Mouse (Mus musculus) frontal cortex, postnatal 10 days (tissue): ENCODE data around the gene Usp53.

Source experiments
- DNase-seq, 2 experiments: peaks; one replicate each; pipeline ENCODE4 v3.0.0; 2022; ENCODE audit warnings: low spot score in 2 of 2, mixed read lengths in 1 of 2

Usp53 gene

DNA sequence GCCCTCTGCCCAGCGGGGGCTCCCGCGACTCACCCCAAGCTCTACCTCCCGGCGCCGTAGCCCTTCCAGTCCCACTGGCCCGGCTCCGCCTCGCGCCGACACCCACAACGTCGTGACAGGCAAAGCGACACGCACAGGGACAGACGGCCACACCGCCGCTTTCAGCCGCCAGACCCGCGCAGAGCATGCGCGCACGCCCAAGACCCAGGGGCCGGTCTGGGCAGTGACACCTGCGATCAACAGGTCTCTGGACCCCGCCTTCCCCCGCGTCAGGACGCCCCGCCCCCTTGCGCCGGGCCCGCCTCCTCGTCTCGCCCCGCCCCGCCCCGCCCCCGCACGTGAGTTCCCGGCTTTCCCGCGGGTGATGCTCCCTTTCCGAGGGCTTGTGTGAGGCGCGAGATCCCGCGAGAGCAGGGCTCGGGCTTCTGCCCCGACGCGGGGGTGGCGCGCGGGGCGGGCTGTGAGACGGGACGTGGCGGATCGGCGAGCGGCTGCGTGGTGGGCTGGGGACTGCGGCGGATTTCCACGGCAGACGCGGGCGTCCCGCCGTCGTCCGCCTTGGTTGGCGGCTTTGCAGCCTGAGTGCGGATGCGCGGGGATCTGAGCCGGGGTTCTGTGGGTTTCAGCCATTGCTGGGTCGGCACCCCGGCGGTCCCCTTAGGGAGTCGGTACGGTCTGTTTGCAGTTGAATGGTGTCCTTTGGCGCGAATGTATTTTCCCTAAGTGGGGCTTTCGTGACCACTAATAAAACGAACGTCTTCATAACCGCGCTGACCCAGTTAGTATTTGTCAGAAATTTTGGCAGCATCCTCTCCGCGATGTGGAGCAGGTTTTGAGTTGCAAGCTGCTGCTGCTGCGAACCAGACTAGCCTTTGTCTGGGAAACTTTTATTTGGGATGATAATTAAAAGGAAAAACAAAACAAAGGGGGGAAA is at the start of gene Usp53:
TSS of gene Usp53 (minus strand) at position 262 of the 934 bp plus-strand sequence.
- peak; percentile 93 to 95 for DNase-seq

DNA sequence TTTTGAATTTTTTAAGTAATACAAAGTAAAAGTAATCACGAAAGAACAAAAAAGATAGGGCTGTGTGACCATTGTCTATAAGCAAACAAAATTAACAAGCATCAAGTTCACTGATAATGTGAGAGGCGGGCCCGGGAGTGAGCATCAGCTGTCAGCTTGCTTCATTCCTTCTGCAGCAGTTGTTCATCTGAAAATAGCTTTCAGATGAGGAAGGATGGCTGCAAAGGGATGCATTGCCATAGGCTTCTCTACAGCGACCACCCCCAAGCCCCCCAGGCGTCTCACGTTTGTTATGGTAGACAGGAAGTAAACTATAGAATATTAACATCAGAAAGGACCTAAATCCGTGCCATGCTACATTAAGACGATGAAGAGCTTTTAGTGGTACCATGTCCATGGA is 49.5 kb upstream of the Usp53 start:
- DNase-seq = no peak

DNA sequence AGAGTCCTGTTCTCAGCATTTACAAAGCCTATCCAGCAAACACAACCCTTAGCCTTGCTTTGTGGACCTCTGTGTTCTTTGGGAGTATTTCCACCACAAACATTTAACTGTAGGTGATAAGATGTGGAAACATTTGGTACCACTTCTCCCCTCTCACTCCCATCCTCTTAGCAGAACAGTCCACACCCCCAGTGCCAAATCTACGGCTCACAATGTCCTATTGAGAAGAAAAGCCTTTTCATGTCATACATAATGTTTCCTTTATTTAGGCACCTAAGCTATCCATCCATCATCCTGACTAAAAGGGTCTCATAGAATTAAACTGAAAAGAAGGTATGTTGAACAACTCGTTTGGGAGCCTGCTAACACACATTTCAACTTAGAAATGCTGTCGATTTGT is 41.3 kb upstream of the Usp53 start:
- no peak for DNase-seq

DNA sequence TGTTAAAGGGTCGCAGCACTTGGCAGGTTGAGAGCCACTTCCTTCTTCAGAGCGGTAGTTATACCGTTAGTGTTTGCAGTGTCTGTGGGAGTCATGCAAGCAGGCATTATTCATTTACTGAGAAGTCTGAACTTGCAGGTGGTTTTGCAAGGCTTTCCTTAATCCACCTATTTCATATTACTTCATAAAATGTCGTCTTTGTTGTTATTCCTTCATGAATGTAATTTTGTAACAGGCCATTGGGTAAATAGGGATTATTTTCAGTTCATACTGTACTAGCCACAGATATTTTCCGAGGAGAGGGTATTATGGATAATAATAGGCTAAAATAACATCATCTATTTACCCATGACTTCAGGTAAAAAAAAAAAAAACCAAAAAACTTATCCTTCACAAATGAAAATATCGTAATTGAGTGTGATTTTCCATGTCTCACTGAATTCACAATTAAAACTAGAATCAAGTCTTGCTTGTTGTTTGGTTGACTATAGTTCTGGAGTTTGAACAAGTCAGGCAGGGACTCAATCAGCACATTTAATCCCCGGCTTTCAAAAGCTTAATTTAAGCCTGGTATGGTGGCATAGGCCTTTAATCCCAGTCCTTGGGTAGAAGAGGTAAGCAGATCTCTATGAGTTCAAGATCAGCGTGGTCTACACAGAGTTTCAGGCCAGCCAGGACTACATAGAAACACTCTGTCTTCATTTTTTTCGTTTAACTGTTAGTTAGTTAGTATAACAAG is 40.4 kb upstream of the Usp53 start:
- DNase-seq = no peak

DNA sequence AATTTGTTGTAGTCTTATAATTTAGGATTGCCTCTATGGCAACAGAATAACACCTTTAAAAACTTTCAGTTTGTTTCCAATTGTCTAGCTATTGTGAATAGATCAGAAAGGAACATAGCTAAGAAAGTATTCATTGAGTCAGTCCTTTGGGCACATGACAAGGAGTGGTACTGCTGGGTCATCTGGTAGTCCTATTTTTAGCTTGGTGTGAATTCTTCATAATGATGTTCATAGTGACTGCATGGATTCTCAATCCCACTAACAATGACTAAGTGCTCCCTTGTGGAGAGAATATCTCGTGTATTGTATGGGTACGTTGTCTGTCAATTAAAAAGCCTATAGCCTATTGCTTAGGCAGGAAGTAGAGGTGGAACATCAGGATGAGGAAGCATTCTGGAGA is 34.5 kb upstream of the Usp53 start:
- no peak for DNase-seq

DNA sequence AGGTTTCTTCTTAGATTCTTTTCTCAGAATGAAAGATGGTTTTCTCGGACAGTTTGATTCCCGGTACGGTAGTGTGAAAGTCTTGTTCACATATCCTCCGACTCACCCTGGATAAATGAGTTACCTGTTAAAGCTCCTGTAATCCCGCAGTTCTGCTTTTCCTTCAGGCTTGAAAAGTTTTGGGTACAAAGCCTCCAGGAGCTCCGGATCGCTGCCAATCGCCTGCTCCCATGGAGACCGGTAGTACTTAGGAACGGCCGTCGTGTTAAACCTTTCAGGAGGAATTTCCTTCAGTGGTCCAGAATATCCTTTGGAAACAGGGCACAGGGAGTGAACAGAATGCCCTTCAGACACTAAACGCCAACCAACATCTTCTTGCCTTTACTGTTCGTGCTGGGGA is 29.2 kb upstream of the Usp53 start:
- no peak for DNase-seq

DNA sequence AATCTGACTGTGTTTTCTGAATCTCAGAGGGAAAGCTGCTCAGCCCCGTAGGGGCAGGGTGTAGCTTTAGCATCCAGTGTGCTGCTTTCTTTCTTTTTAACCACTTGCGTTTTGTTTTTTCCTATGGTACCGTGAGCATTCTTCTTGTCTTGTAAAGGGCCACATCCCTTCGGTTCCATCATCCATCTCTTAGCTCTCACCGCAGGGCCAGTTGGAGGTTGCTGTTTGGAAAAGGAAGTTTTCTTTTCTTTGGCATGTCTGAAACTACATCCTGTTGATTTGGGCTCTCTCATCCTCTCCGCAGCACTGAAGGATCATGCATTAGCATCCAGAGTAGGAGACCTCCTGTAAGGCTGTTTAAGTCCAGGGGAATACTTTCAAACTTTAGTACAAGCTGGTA is 25.1 kb upstream of the Usp53 start:
- no peak for DNase-seq

DNA sequence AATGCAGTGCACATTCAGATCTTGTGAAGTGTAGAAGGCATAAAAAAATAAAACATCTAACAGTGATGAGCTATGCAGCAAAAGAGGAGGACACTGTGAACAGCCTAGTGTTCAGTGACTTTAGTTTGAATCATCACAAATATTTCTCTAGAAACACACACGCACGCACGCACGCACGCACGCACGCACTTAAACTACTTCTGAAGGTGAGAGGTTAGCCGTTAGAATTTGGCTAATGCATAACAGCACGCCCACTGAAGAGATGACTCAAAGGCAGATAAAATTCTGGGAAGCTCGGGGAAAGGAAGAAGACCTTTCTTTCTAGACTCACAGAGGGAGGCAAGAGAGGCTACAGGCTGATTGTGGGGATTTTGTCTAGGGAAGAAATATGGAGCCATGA is 23.1 kb upstream of the Usp53 start:
- no peak for DNase-seq

DNA sequence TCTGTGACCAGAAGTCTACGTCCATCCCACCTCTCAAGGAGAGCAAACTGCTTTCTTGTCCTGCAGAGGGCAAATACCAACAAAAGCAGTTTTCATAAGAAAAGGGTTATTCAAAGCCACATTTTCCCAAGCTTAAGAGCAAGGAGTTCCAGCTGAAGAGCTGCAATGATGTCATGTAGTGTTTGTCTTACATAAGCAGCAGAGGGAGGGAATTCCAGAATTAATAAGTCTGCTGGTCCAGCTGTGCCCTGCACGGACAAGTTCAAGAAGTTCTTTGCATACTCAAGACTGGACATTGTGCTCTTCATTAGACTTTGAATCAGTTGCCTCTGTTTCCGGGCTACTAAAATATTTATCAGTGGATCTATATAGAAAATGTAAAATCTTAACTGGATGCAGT is 16.7 kb upstream of the Usp53 start:
- no peak for DNase-seq

DNA sequence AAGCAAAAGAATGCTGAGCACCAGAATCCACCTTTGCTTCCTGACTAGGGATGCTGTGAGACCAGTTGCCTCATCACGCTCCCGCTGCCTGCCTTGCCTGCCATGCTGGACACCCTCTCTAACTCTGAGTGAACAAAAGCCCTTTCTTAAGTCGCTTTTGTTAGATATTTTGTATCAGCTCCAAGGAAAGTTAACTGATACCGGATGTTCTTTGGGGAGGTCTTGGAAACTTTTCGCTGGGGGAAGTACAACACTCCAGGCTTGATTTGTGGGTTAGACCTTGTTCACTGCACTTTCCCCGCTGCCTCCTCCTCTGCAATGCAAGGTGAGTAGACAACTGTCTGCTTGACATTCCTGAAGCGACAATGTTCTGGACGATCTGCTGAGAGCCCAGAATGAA is 14.2 kb upstream of the Usp53 start:
- DNase-seq = no peak

DNA sequence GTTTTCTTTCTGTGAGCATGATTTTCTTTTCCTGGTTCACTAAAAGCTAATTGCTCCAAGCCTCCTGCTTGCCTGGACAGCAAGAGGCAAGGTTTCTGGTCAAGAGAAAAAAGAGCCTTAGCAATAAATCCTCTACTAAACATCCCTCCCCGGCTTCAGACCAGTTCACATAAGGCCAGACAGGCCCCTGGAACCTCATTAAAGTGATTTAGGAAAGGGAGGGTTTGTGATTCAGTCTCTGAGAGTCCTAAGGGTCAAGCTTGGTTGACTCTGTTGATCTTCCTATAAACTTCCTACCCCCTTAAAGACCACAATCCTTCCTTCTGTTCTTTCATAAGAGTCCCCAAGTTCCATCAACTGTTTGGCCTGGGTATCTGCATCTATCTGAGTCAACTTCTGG is 12.7 kb upstream of the Usp53 start:
- no peak for DNase-seq

DNA sequence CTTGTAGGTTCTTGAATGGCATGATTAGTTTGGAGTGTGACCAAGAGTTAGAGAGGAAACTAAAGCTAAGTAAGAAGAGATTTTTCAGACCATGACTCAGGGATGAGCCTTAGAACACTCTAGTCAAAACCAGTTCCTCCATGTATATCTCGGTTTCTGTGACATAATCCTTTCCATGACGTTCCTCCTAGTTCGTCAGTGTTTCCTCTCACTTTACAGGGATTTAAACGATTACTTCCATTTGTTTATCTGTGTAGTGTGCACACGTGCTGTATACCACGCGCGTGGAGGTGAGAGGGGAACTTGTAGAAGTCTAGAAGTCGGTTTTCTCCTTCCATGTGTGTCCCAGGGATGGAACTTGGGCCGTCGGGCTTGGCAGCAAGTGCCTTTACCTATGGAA is 2.6 kb upstream of the Usp53 start:
- DNase-seq = no peak

DNA sequence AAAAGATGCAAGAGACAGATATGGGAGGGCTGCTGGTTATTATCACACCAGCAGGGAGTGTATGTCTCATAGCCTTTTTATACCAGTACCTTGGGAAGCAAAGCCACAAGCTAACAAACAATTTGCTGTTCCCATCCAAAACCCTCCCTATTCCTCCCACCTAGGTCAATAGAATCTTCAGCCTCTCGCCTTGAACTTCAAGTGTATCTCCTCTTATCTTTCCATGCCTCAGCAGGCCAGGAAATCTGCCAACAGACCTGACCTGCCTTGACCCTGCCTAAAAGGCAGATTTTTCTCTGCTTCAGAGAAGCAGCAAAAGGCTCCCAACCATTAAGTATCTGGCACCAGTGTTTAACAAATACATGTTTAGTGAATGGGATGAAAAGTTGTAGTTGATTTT is 2.1 kb upstream of the Usp53 start:
- no peak for DNase-seq

DNA sequence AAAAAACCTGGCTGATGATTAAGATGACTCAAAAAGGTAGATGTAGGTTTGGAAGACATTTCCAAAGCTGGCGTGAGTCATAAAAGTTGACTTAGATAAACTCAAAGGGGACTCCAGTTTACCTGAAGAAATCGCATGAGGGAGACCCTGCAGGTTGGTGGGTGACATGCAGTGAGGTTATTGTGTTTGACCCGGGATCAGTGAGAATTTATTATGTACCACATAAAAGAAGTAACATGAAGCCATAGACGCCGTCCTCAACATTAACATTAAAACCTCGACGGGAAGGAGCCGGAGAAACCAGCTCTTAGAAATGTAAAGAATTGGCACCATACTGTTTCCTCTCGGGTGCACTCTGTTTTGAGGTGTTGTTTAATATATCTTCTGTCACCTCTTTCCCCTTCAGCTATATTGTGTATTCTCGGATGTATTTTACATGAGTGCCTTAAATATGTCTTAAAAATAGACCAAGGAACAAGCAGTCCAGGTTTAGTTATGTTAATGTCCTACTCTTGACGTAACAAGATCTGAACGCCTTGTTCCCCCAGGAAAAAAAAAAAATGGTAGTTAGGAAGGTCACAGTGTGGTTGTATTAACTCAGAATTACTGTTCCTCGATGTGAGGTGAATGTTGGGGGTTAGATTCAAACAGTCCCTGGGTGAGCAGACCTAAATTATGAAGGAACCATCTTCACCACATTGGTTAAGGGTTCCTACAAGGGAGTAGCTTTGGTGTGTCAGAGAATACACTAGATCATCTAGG is 1.1 kb upstream of the Usp53 start:
- no peak for DNase-seq

DNA sequence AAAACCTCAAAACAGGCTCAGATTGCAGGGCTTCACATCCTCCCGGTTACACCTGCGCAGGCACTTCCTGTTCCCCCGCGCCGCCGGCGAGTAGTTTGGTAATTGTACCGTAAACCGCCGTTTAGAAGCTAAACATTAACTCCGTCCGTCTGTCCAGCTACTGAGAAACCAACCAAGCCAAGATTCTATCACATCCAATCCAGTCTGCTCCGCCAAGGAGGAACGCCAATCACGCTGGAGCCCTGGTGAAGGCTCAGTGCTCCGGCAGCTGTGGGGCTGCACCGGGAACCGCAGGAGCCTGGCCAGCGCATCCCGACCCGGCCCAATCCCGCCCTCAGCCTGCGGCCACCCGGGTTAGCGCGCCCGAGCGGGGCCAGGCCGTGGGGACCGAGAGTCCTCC is 461 bp downstream of the Usp53 start:
- no peak for DNase-seq

DNA sequence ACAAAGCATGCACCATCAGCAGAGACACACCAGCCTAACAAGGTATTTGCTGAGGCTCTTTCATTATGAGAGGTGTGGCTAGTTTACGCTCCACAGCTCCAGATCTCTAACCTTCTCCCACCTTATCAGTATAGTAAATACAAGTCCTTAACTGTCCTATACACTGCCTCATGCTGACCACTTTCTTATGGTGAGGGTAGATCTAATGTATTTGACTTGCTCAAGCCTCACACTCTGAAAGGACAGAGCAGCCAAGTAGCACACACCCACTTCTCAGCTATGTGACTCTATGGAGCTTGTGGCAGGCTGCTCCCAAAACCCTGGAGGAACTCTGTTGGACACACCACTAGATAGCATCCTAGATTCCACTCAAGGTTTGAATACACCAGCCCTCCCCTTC is 8.3 kb downstream of the Usp53 start:
- DNase-seq = no peak

DNA sequence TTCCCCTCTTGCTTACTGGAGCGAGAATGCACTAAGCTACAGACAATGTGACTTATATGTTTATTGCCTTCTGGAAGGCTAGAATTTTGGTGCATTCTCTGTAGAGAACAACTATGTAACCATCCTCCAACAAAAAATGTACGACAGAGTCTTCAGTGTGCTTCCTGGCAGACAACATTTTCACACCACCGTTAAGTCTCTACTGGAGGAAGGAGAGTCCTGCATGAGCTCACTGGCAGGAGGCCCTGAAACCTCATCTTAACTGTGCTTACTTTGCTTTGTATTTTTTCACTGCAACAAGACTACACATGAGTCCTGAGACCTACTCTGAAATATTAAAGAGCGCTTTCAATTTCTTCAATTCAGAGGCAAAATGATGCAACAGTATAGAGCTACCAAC is 8.9 kb downstream of the Usp53 start:
- DNase-seq = no peak

DNA sequence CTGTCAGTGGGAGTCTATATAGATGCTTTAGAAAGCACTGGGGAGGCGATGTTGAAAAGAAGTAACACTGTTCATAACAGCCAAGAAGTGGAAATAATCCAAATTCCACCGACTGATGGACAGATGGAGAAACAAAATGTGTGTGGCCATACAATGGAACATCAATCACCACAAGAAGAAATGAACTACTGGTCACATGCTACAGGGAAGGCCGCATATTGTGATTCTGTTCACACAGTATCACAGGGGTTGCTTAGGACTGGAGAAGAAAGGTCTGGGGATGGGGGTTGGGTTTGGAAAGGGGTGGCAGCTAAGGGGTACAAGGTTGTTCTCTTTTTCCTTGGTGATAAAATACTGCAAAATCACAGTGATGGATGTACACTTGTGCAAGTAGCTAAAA is 9.5 kb downstream of the Usp53 start:
- DNase-seq = no peak

DNA sequence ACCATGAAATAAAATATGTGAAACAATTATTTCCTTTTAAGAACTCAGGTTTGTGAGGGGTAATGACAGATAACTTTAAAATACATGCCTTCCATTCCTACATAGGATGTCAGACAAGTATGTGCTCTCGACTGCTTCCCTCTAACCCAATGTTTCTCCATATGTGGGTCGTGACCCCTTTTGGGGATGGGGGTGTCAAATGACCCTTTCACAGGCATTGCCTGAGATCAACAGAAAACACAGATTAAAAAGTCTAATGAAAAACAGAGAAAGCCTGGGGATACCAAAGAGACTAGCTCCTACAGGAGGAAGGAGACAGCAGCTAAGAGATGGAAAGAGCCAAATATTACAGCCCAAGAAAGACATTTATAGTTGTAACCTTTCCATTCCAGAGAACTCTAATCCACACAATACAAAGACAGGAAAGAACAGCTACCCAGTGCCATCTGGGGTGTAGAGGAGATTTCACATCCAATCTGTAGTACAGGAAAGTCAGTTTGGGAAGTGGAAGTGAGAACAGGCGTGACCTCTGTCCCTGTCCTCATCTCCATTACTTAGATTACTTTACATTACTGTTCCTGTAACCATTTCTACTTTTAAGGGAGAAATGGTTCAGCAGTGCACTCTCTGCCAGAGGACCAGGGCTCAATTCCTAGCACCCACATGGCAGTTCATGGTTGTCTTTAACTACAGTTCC is 12.0 kb downstream of the Usp53 start:
- no peak for DNase-seq

DNA sequence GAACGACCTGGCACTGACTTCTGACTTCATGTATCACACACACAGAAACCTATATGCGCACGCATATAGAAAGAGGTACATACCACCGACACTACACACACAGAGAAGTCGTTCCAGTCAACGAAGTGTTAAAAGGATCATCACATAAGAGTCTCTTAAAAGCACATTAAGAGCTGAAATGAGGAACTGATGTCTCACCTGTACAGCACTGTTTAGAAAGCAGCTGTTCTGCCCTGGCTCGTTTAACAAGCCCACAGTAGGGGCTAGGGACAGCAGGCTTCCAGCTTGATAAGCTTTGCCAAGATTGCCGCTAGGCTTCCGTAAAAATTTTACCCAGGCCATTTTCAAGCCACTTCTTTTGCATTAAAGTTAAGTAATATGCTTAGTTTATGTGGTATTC is 15.9 kb downstream of the Usp53 start:
- DNase-seq = no peak

DNA sequence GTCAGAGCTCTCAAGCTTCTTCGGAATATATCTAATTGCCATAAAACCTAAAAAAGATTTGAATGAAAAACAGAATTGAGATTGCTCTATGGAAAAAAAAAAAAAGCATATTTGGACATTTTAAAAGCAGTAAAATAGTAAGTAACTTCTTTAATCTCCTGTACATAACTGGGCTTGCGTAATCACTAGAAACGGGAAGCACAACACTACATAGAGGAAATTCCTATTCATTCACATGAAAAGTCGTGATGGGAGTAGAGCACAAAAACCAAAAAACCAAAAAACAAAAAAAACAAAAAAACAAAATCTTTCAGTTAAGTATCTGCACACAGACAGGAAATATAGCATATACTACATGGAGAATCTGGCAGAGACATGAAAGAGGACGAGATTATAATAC is 20.0 kb downstream of the Usp53 start:
- no peak for DNase-seq

DNA sequence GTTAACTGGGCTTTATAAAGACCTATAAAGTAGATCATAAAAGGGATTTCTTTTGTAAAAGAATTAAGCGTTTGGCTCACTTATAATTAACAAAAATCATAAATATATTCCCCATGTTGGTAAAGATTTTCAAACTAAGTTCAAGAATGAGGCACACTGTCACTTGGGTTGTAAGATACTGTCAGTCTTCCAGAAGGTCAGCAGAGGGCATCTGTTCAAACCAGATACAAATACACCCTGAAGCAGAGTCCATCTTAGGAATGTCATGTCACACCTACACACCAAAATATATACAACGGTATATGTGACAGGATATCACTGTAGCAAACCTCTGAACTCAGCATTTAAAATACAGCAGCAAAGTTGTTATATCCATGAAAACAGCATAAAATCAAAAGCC is 34.2 kb downstream of the Usp53 start:
- DNase-seq = no peak
